Mouse (Mus musculus) left cerebral cortex, adult 8-10 months (tissue): ENCODE data around the gene Dctn1. TPM values are rescaled to one million over a fixed set of nuclear protein-coding genes. Genes with fewer than 3 reads are reported as not detected.

Source experiments
- DNase-seq, 2 experiments: peaks; one replicate each; pipeline ENCODE4 v3.0.0; 2022; ENCODE audit warnings: low spot score in 2 of 2
- total RNA-seq, 4 experiments: library from RNA; stranded (reverse); gene quantifications; 2 replicates each; pipeline ENCODE4 v1.2.4; 2022

Dctn1 gene
- total RNA-seq, 4 experiments from 2014 or later = 347 to 364 (median 356) TPM

DNA sequence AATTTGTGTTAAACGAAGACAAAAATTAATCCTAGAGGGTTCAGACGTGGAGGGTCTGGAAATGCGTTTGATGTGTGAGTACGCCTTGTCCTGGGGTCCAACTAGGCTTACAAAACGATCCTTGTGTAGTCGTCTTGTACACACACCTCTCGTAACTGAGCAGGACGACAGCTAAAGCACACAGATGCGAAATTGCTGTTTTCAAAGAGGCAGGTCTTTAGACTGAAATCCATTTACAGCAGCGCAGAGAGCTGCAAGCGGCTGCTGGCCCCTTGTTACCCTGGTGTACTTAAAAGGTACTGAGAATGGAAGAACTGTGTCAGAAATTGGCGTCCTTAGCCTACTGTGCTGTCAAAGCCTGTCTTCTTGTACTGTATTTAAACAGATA lies 517 bp downstream of the Dctn1 start:
- DNase-seq = no peak

DNA sequence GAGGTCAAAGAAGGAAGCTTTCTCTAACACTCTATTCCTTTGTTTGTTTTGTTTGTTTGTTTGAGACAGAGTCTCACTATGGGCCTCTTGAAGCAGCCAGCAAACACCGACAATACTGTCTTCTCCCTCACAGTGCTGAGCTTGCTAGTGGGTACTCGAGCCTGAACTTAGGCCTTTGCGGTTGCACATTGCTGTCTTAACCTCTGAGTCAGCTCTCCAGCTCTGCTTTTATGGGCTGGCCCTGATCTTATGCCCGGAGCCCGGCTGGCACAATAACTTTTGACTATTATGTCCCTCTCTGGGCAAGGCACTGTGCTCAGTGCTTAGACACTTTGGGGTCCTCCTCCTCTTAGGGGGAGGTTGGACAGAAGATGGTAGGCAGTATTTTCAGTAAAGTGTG lies 4.2 kb downstream of the Dctn1 start:
- no peak for DNase-seq

DNA sequence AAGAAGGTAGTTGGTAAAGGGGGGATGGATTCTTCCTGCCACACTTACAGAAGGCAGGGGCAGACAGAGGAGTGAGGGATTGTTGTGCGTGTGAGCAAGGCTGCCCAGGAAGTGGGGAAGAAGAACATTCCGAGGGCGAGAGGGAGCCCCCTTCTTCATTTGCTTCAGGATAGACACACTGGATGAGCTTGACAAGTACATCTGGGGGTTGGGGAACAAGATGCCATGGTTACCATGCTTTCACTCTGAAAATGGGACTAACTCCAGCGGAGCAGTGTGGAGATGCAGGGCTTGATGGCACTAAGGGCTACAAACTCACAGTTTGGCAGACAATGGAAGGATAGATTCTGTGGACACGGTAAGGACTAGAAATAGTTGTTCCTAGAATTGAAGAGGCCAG lies 5.3 kb downstream of the Dctn1 start:
- DNase-seq = no peak

DNA sequence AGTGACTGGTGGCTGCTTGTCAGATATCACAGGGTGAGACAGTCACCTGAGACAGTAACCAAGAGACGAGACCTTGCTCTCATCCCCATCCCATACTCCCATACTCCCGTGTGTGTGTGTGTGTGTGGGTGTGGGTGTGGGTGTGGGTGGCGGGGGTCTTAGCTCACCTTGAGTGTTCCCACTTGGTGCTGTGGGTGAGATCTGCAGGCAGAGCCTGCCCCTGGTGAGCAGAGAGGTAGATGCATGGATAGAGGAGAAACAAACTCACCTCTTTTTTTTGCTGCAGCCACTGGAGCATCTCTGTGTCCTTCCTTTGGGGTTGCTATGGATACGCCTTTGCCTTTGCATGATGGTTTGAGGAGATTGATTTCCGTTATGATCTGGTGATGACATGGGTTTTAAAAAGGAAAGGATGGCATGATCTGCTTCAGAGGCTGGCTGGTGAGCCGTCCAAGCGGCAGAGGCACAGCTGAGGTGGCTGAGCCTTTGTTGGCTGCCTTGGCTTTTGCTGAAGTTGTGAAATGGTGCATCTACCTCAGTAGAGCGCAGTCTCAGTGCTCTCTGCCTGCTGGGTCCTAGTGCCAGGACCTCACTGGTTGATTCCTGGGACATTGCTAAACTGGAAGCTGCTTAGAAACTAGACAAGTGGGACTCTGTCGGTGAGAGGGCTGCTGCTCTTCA lies 6.7 kb downstream of the Dctn1 start:
- DNase-seq = peak; percentile 54 to 60

DNA sequence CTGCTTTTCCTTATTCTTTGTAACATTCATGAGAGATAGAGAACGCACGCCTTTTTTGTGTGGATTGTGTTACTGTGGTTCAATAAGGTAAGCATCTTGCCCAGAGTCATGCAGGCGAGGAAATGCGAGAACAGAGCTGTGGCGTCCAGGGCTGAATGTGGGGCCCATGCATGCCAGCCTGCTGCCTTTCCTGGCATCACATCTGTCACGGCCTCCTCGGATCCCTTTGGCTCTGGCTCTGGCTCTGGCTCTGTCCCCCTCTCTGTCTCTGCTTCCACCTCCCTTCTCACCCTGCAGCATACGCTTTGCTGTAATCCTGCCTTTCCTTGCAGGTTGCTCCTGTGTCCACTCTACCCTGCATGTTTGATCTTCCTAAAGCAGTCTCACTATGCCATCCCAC lies 10.3 kb downstream of the Dctn1 start:
- DNase-seq = no peak

DNA sequence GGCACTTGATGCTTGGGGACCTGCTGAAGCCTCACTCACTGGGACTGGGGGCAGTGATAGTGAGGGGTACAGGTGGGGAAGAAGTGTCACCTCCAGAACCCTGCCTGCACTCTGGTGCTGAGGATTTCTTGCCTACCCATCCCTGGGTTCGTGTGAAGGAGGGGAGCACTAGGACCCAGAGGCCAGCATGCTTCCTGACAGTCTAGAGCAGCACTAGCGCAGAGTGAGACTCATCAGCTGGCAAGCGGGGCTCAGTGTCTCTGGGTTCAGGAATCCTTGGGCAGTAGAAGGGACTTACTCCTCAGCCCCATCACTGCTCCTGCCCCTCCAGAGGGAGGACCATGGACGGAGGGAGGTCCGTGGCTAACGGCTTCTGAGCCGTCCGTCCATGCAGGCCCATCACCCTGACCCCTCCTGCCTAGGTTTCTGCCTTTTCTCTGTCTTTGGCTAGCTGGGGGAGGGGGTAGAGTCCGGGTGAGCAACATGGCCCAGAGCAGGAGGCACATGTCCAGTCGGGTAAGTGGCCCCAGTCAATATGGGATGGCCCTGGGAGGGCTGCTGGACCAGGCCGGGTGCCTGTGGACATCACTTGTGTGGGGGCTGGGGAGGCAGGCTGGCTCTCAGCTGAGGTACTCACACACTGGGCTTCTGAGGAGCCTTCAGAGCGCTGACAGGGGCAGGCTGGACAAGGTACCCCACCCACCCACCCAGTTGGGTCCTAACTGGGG lies 13.8 kb downstream of the Dctn1 start:
- peak in 1 of 2 experiments; percentile 58 for DNase-seq

DNA sequence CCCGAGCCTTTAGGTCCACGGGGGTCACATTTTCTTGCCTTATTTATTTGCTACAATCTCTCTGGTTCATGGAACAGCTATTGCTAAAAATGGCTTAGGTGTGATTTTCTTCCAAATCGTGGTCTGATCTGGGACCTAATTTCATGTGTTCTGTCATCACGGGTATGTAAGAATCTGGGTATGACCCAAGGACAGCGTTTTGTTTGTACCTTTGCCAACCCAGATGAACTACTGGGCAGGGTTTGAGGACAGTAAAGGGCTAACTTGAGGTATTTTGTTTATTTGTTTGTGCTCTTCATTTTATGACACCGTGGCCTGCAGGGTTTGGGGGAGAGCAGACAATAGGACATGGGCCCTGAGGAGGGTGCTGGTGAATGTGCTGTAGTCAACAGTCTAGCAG lies 14.9 kb downstream of the Dctn1 start:
- DNase-seq = no peak

DNA sequence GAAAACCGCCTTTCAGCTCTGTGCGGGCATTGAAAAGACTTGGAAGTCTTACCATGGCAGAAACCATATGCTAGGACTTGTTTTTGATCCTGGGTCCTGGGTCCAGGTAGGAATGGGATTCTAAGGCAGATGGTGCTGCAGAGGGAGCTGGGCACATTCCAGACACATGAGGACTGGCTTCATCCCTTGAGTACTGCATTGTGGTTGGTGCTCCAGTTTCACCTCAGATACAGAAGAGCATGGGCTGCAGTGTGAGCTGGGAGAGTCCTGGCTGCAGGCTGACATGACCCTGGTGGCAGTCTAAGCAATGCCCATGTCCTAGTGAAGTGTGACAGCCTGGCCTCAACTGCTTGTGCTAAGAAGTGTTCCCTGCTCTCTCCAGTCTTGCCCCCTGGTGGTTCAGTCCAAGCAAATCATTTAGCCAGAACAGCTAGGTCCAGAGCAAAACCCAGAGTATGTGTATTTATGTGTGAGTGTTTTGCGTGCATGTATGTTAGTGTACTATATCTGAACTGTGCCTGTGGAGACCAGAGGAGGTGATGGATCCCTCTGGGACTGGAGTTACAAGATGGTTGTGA lies 19.2 kb downstream of the Dctn1 start:
- no peak for DNase-seq

DNA sequence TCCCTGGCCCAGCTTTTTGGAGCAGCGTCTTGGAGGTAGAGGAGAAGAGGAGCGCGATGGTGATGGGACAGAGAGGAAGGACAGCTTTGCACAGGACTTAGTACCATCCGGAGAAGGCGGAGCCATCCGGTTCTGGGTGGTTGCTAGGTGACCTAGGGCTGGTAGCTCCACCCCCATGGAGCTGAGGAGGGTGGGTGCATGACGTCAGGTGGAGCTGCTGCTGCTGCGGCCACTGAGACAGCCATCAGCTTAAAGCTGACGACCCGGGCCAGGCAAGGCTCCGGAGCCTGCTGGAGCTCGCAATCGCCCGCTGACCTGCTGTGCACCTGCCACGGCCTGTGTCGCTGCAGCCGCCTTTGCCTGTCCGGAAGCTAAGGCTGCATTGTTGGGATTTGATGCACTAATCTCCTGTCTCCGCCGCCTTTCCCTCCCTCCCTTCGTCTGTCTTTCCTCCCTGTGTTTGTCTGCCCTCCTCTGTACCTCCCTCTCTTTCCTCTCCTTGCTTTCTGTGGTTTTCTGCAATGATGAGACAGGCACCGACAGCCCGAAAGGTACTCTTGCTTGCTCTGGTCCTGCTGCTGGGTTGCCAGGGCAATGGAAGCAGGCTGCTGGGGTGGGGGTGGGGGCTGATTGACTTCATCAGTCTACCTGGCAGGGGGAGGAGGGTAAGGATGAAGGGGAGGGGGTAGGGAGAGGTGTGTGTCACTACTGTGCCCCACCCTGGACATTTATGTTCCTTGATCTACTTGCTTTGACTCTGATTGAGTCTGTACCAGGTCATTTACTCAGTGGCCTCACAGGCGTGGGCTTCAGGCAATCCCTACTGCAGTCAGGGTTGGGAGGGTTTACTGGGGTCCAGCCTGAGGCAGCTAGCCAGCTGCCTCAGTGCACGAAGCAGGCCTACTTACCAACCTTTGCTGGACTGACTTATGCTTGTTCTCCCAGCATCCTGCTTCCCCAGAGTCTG lies 20.5 kb downstream of the Dctn1 start:
- DNase-seq = peak; percentile 74 to 94

DNA sequence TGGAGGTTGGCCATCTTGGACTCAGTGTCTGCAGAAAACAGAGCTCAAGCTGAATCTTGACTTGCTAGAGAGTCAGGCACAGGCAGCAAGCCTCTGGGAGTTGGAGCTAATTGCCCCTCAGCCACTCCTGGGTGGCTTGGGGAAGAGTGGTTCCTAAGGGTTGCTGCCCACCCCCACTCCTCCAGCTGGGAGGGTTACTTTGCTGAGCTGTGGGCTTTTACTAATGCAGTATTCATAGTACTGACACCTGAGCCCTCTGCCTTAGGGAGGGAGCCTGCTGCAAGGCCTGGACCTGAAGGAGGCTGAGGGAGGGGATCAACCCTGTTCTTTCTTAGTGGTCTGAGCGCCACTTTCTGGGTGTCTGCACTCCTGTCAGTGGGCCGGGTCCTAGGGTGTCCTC lies 21.2 kb downstream of the Dctn1 start:
- no peak for DNase-seq

DNA sequence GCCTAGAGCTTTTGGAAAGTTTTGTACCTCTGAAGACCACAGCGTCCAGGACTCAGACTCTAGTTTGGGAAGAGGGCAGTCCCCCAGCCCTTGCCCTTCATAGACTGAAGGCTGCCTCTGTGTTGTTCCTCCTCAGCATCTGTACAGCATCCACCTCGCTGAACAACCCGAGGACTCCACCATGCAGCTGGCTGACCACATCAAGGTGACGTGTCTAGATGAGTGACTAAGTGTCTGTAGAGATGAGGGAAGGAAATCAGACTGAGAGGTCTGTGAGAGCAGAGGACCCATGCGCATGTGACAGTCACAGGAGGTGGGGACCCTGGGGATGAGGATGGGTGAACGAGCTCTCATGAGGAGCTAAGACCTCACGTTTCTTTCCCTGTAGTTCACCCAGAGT lies 27.9 kb downstream of the Dctn1 start:
- no peak for DNase-seq

DNA sequence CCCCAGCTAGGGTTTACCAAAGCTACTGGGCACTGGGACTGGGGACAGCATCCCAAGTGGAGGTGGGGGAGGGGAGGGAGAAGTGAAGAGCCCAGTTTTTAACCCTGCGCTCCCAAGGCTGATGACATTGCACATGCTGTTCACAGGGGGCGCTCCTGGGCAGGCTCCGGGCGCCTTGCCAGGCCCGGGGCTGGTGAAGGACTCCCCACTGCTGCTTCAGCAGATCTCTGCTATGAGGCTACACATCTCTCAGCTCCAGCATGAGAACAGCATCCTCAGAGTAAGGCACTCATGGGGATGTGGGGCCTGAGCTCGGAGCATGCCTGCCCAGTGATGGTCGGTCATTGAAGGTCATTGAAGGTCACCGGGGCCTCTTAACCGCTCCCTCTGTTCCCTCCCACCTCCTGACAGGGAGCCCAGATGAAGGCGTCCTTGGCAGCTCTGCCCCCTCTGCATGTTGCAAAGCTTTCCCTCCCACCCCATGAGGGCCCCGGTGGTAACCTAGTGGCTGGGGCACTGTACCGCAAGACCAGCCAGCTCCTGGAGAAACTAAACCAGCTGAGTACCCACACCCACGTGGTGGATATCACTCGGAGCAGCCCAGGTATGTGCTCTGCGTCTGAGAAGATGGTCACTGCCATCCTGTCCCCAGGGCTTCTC lies 31.8 kb downstream of the Dctn1 start:
- DNase-seq = peak in 1 of 2 experiments; percentile 60

DNA sequence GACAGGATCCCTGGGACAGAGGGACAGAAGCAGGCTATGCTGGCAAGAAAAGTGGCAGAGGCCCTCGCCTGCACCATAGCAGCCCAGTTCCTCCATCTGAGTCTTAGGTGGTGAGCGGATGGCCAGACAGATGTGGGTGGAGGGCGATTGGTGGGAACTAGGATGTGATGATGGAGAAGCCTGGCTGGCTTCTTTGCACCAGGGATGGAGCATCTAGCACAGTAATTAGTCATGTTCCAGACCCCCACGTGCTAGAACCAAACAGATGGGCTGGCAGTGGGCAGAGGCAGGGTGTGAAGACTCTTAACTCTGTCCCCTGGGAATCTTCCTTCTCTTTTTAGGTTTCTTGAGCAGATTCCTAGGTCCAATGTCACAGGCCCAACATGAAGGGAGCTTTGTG lies 37.6 kb downstream of the Dctn1 start:
- DNase-seq = no peak

DNA sequence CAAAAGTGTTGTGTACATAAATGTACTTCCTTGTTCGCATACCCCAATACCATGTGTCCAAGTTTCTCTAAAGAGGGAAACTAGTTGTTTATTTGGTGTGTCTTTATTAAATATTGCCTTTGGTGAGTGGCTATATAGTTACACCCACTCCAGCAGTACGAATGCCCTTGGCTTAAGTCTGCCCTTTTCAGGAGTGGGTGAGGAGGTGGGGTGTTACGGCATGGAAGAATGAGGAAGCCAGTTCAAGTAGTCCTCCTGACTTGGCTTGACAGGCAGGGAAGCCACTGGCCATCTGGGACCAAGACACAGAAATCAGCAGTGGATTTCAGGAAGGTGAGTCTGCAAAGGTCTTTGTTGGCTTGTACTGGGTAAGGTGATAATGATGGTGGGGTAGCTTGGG lies 40.1 kb downstream of the Dctn1 start:
- DNase-seq = no peak

DNA sequence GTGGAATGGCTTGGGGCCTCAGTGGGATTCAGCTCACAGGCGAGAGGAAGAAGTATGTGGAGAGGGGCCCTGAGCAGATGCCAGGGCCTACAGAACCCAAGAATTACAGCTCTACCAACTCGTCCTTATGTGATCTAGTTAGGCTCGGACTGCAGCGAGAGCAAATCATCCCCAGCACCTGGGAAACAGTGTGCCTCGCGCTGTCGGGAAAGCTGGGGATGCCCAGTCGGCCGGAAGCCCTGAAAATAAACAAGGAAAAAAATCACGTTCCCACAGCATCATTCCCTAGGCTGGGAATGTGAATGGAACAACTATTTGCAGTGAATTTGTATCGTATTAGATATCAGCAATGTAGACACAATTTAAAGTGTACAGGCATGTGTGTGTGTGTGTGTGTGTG lies 40.6 kb downstream of the Dctn1 start:
- DNase-seq = no peak

DNA sequence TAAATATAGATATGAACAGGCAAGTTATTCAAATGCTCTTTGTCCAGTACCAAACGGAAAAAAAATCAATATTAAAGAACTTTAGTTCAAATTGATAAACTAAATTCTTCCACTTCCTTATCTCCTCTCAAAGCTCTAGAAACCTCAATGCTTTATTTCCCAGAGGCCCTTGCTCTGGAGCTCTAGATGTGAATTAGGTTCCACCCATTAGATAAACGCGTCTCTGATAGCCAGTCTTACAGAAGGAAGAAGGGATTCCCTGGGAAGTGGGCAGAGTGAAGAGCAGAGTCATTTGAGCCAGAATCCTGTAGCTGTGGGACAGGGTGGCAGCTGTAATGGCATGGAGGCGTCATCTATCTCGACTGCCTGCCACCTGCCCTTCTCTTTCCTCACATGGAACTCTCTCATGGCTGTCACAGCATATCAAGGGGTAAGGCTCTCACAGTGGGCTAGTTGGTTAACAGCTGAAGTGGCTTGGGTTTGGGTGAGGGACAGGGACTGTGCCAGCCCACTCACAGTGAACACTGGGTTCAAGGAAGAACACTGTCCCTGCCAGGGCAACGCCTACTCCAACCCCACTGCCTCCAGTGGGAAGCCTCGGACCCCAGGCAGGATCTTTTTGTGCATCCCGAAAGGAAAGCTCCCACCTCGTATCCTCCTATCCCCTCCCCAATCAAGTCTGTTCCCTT lies 41.8 kb downstream of the Dctn1 start:
- no peak for DNase-seq

DNA sequence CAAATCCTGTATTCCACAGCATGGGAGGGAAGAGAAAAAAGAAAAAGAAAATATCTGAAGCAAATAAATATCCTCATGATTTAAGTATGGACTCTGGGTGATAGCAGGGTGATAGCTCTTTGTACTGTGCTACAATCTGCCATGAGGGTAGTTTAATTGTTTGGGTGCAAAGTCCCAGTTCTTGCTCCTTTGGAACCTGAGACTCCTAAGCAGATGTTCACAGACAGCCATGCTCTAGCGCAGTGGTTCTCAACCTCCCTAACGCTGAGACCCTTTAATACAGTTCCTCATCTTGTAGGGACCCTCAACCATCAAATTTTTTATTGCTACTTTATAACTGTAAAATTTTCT lies 42.3 kb downstream of the Dctn1 start:
- no peak for DNase-seq

DNA sequence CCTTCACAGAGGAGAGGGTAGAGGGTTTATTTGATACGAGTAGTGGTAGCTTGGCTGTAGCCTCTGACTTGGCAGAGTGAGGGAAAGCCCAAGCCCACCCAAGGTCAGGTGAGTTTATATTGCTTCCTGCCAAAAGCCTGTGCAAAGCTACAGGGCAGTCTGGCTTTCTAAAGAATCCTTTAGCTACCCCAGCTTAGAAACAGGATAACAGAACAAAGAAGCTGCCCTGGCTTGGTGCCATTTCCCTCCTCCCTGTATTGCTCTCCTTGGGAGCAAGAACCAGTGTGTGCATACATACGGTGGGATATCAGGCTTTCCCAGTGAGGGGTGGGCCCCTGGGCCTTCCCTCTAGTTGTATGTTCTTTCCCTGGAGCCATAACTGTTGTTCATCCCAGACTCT lies 44.8 kb downstream of the Dctn1 start:
- no peak for DNase-seq

DNA sequence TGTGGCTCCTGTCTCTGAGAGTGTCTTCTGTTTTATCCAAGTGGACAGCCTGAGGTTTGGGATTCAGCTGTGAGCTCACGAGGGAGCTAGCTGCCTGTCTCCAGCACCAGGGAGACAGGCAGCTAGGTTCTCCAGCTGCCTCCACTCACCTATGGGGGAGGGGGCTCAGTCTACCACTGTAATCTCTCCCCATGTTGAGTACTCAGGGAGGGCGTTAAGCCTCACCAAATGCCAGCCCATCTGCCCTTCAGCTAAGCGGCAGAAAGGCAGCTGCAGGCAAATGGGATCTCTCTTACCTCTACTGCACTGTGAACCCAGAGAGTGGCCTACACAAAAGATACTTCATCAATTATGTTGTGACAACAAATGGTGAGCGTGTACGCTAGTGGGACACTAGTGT lies 45.8 kb downstream of the Dctn1 start:
- no peak for DNase-seq

DNA sequence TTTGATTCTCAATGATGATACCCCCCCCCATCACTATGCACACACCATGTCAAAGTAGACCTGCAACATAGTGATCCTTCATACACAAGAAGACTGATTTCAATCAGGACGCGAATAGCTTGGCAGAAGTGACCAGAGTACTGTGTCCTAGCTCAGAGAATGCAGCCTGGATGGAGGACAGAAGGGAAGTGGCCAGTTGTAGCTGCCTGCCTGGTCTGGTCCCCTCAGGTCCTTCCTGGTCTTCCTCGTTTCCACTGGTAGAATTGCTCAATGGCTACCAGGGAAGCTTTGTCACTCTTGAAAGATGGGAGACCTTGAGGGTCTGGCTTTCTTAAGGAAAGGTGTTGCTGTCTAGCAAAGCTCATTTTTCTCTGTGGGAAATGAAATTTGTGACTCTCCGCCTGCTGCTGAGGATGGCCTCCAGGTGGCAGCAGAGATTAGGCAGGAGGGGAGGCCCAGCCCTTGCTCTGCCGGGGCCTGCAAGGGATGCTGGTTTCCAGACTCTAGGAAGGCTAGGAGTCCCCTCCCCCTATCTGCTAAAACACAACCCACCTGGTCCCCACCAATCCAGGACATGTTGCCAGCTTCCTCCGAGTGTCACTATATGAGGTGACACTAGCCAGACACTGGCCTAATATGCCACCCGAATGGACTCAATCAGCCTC lies 49.4 kb downstream of the Dctn1 start:
- no peak for DNase-seq
